Mouse (Mus musculus) heart, adult 2 months (tissue): ENCODE data around the gene Cyp2u1. TPM values are rescaled to one million over a fixed set of nuclear protein-coding genes. Genes with fewer than 3 reads are reported as not detected.

Experiments used
- DNase-seq, 2 experiments: peaks; one replicate each; pipeline ENCODE4 v3.0.0; 2021
- H3K27ac ChIP-seq: fragments of 200-600 bp; 2 replicates; pipeline ENCODE4 v1.8.1; 2022
- H3K27me3 ChIP-seq: fragments of 200-500 bp; 2 replicates; pipeline ENCODE4 v1.6.1; 2012; ENCODE audit warnings: mild to moderate bottlenecking, low read length, inconsistent platforms, mixed read lengths; ENCODE audit not compliant: control insufficient read depth, insufficient read depth
- H3K36me3 ChIP-seq: fragments of 200-500 bp; 2 replicates; pipeline ENCODE4 v1.6.1; 2012; ENCODE audit warnings: low read length, inconsistent platforms; ENCODE audit not compliant: control insufficient read depth, insufficient read depth
- H3K4me1 ChIP-seq: fragments of 200-500 bp; 2 replicates; pipeline ENCODE4 v1.6.1; 2011; ENCODE audit warnings: low read length; ENCODE audit not compliant: control insufficient read depth, insufficient read depth
- H3K4me3 ChIP-seq: fragments of 200-600 bp; 2 replicates; pipeline ENCODE4 v1.8.1; 2022
- H3K79me2 ChIP-seq: fragments of 200-500 bp; replicated peaks from 2 replicates; pipeline ENCODE4 v1.6.1; 2012; ENCODE audit warnings: mild to moderate bottlenecking, inconsistent platforms, low read length, moderate library complexity, mixed read lengths; ENCODE audit not compliant: control insufficient read depth, insufficient read depth
- H3K9ac ChIP-seq: fragments of 200-500 bp; 2 replicates; pipeline ENCODE4 v1.6.1; 2012; ENCODE audit warnings: low read depth, mild to moderate bottlenecking, control low read depth, inconsistent platforms, low read length, mixed read lengths
- CTCF ChIP-seq: fragments of 200-600 bp; IDR thresholded peaks from 2 replicates; pipeline ENCODE4 v1.8.1; 2022; ENCODE audit warnings: antibody characterized with exemption, mild to moderate bottlenecking, moderate library complexity
- EP300 ChIP-seq: fragments of 200-500 bp; IDR thresholded peaks from 2 replicates; pipeline ENCODE4 v1.6.1; 2011; ENCODE audit warnings: low read depth, low read length, control low read depth; ENCODE audit not compliant: insufficient read depth
- POLR2A ChIP-seq: fragments of 200-500 bp; IDR thresholded peaks from 2 replicates; pipeline ENCODE4 v1.6.1; 2011; ENCODE audit warnings: mild to moderate bottlenecking, low read depth, low read length, control low read depth; ENCODE audit not compliant: insufficient read depth
- WGBS: fragments of 180-500 bp; shearing (Covaris S2); methylation state at CpG from one replicate; pipeline ENCODE4 v1.1.7; 2018; 5-methylcytosine and 5-hydroxymethylcytosine counted together
- intact Hi-C: fragments of 180-260 bp; cut with DNase I; formaldehyde crosslinking; loops from one replicate; pipeline ENCODE4 v1.15.1; 2025
- polyA plus RNA-seq: library from polyadenylated mRNA; depleted of rRNA; stranded (reverse); fragments of >200 nt; gene quantifications from 2 replicates; pipeline ENCODE4 v1.2.3, GENCODE M21; 2012
- total RNA-seq, 2 experiments: library from RNA; stranded (reverse); gene quantifications; 2 replicates each; pipeline ENCODE4 v1.2.3; 2021

Gene Cyp2u1
- total and polyA plus RNA-seq, 3 experiments: 13.0 to 40.9 (median 32.8) TPM

DNA sequence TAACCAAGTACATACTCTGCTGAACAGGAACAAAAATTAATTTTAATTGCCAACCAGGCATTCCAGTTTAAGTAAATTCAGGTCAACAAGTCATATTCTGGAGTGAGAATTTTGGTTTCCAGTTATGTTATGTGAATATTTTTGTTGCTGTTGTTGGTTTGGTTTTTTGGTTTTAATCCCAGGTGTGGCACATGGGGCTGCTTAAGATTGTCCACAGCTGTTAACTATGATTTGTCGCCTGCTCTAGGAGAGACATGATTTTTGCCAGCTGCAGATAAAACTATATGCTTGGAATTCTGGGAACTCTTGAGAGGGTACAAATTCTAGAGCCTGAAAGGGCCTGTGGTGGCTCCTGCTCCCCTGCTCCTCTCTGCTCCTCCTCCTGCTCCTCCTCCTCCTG, 14.1 kb upstream of the Cyp2u1 start:
- TF ChIP-seq POLR2A (no peak), CTCF (no peak), EP300 (no peak)
- Histone ChIP-seq H3K36me3 (no peaks in the 10 kb centered on the region), H3K79me2 (no peaks in the 10 kb centered on the region), H3K4me1 (peaks cover 2% of the 10 kb centered on the region), H3K27me3 (peaks cover 2% of the 10 kb centered on the region; the same call in 1 of the 2 replicates), H3K9ac (no peak overlapping the region), H3K4me3 (no peak overlapping the region), H3K27ac (no peak overlapping the region)
- no peak for DNase-seq
- 90% methylated on average over 1 of the region's 1 CpGs for WGBS
- intact Hi-C loops: no loop called here

DNA sequence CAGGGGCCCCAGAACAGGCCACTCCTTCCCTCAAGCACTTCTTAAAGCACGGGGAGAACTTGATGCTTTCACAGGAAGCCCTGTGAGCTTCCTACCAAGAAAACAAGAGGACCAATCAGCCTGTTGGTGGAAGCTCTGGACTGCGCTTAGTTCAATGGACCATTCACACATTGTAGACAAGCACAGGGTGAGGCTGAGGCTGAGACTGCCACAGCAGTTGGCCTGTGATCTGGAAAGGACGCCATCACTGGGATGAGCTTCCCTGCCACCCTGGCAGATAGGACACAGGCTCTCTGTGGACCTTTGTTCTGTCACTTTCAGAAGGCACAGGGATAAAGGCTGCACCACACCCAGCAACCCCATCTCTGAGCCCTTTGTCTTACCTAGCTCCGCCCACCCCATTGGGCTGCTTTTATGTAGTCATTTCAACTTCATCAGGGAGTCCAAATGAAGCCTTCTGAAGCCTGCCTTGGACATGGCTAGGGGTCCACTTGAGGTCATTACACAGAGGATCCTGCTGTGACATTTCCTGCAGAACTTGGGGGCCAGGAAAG, 13.0 kb upstream of the Cyp2u1 start:
- Histone ChIP-seq H3K36me3 (no peaks in the 10 kb centered on the region), H3K27ac (no peak overlapping the region), H3K9ac (no peak overlapping the region), H3K79me2 (no peaks in the 10 kb centered on the region), H3K4me1 (peaks cover 2% of the 10 kb centered on the region), H3K27me3 (peaks cover 2% of the 10 kb centered on the region; the same call in 1 of the 2 replicates), H3K4me3 (no peak overlapping the region)
- TF ChIP-seq EP300 (no peak), CTCF (no peak), POLR2A (no peak)
- DNase-seq: no peak
- intact Hi-C loops: no loop called here
- 49% methylated on average over 4 of the region's 4 CpGs for WGBS

DNA sequence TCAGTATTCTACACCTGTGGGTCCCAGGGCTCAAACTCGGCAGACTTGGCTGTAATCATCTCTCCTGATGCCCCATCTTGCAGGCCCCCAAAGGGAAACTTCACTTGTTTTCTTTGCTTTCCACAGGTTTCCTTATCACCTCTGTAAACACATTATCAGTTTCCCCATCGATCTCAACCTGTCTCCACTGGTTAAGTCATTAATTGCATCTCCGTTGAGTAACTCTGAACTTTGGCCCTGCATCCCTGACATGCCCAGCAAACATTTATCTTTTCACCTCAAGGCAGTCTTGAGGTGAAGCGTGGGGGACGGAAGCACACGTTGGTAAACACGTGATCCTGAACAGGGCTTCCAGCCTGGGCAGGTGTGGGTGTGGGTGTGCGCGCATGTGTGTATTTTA, 9.3 kb upstream of the Cyp2u1 start:
- 71% methylated on average over 9 of the region's 9 CpGs for WGBS
- intact Hi-C loops: no loop called here

DNA sequence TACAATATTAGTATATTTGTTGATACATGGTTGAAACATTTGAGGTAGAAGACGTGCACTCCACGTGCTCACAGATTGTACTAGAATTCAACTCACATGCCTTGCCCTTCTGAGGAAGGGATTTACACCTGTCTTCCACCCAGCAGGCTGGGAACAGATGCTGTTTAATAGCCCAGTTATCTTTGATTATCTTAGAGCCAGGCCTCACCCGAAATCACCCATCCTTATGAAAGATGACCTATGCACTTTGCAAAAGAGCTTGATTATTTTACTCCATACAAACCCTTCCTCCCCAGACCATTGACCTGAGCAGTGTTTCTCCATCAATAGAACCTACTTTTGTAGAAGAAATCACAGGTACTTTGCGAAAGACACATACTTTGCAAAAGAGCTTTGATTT, 7.5 kb upstream of the Cyp2u1 start:
- no peak overlapping the region for H3K27ac ChIP-seq
- H3K79me2 ChIP-seq: no peaks in the 10 kb centered on the region
- no peaks in the 10 kb centered on the region for H3K36me3 ChIP-seq
- H3K9ac ChIP-seq: no peak overlapping the region
- no peaks in the 10 kb centered on the region for H3K27me3 ChIP-seq
- no peak for TF ChIP-seq POLR2A
- TF ChIP-seq EP300: no peak
- TF ChIP-seq CTCF: no peak
- intact Hi-C loops: no loop called here
- H3K4me3 ChIP-seq: no peak overlapping the region
- no peak for DNase-seq
- WGBS: 91% methylated on average over 4 of the region's 4 CpGs
- H3K4me1 ChIP-seq: no peaks in the 10 kb centered on the region

More for the DNA sequence above, 9.3 kb upstream of the Cyp2u1 start:
- Histone ChIP-seq H3K79me2 (no peaks in the 10 kb centered on the region), H3K36me3 (no peaks in the 10 kb centered on the region), H3K27me3 (no peaks in the 10 kb centered on the region), H3K27ac (no peak overlapping the region), H3K4me3 (no peak overlapping the region), H3K9ac (no peak overlapping the region), H3K4me1 (no peaks in the 10 kb centered on the region)
- DNase-seq: no peak
- no peak for TF ChIP-seq CTCF
- no peak for TF ChIP-seq POLR2A
- TF ChIP-seq EP300: no peak

DNA sequence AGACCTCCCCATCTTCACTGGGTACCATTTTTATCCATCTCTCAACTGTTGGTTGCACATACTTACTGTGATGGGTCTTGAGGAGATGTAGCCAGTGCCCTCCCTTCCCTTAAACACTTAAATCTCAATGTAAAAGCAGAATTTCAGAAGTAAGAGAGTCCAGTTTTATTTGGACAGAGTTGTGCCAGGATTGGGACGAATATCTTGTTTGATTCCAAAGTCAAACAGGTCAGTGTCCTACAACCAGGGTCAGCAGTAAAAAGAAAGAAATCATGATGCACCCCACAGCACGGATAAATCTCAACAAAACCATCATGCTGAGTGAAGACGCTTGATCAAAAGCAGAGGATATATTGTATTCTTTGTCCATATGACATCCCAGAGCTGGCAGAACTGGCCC, 4.8 kb upstream of the Cyp2u1 start:
- TF ChIP-seq POLR2A (no peak), CTCF (no peak), EP300 (no peak)
- H3K27ac ChIP-seq: no peak overlapping the region
- H3K9ac ChIP-seq: no peak overlapping the region
- intact Hi-C loops: no loop called here
- H3K4me3 ChIP-seq: no peak overlapping the region
- H3K27me3 ChIP-seq: no peaks in the 10 kb centered on the region
- H3K36me3 ChIP-seq: no peaks in the 10 kb centered on the region
- 87% methylated on average over 3 of the region's 3 CpGs for WGBS
- DNase-seq: no peak
- H3K4me1 ChIP-seq: no peaks in the 10 kb centered on the region
- no peaks in the 10 kb centered on the region for H3K79me2 ChIP-seq

DNA sequence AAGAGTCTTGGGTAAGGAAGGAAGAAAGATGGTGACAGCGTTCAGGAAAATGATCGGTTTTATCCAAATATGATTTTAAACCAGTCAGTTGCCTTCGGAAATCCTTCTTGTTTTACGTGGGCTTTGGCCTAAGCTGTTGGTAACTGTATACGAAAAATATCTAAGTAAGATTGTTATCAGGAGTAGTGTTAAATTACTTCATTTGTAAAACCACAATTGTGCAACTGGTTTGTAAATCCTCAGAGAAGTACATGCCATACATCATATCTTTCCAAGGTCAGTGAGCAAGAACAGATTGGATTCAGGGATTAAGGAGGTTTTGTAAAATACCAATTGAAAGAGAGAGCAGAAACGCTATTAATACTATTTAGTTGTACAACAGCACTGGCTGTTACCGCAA, 3.2 kb upstream of the Cyp2u1 start:
- TF ChIP-seq POLR2A (no peak), CTCF (no peak), EP300 (no peak)
- Histone ChIP-seq H3K79me2 (no peaks in the 10 kb centered on the region), H3K36me3 (no peaks in the 10 kb centered on the region), H3K27ac (no peak overlapping the region), H3K4me1 (no peaks in the 10 kb centered on the region), H3K9ac (no peak overlapping the region), H3K4me3 (no peak overlapping the region), H3K27me3 (no peaks in the 10 kb centered on the region)
- intact Hi-C loops: no loop called here
- WGBS: 90% methylated on average over 7 of the region's 7 CpGs
- no peak for DNase-seq
